Mouse (Mus musculus) midbrain, embryonic 14.5 days (tissue): ENCODE results near the gene R3hcc1l. TPM values are rescaled to one million over a fixed set of nuclear protein-coding genes. Genes with fewer than 3 reads are reported as not detected.

Experiments used
- ATAC-seq: fragments of 200-750 bp; cut with Nextera tagmentation; 2 replicates; pipeline ENCODE4 v1.8.0; 2017; ENCODE audit warnings: moderate number of reproducible peaks, moderate library complexity; ENCODE audit not compliant: low FRiP score, low TSS enrichment
- DNase-seq: peaks from one replicate; pipeline ENCODE4 v3.0.0-alpha.2; 2015
- H3K27ac ChIP-seq: fragments of 300-500 bp; sonication (generic); replicated peaks from 2 replicates; pipeline ENCODE4 v1.5.1; 2014; ENCODE audit warnings: mild to moderate bottlenecking, low read depth, low read length, moderate library complexity
- H3K27me3 ChIP-seq: fragments of 300-500 bp; sonication (generic); 2 replicates; pipeline ENCODE4 v1.6.1; 2014; ENCODE audit warnings: low read length, control low read depth, mixed read lengths; ENCODE audit not compliant: control insufficient read depth, insufficient read depth
- H3K36me3 ChIP-seq: fragments of 300-500 bp; sonication (generic); 2 replicates; pipeline ENCODE4 v1.6.1; 2014; ENCODE audit warnings: low read length, control low read depth; ENCODE audit not compliant: control insufficient read depth, insufficient read depth
- H3K4me1 ChIP-seq: fragments of 300-500 bp; sonication (generic); 2 replicates; pipeline ENCODE4 v1.6.1; 2014; ENCODE audit warnings: mild to moderate bottlenecking, antibody characterized with exemption, low read length, control low read depth; ENCODE audit not compliant: control insufficient read depth, insufficient read depth
- H3K4me2 ChIP-seq: fragments of 300-500 bp; sonication (generic); 2 replicates; pipeline ENCODE4 v1.6.1; 2014; ENCODE audit warnings: mild to moderate bottlenecking, low read length, moderate library complexity
- H3K4me3 ChIP-seq: fragments of 300-500 bp; sonication (generic); replicated peaks from 2 replicates; pipeline ENCODE4 v1.5.1; 2014; ENCODE audit warnings: low read depth, low read length
- H3K9ac ChIP-seq: fragments of 300-500 bp; sonication (generic); replicated peaks from 2 replicates; pipeline ENCODE4 v1.6.1; 2014; ENCODE audit warnings: mild to moderate bottlenecking, low read length, moderate library complexity
- H3K9me3 ChIP-seq: fragments of 300-500 bp; sonication (generic); 2 replicates; pipeline ENCODE4 v1.6.1; 2016; ENCODE audit warnings: low read length, control low read depth, mixed read lengths; ENCODE audit not compliant: control insufficient read depth
- WGBS: fragments of 180-500 bp; shearing (Covaris S2); extraction: QIAGEN DNeasy Blood & Tissue Kit; methylation state at CpG from one replicate; pipeline ENCODE4 v1.1.7; 2014; 5-methylcytosine and 5-hydroxymethylcytosine counted together
- polyA plus RNA-seq: library from polyadenylated mRNA; unstranded; fragments of >200 nt; fragmentation: Nextera tagmentation; extraction: Ambion mirVana; gene quantifications from 2 replicates; pipeline ENCODE4 v1.2.1, GENCODE M21; 2014

R3hcc1l gene
- polyA plus RNA-seq, 1 experiment from 2014 or later: 15.4 TPM

GRCm38 (mm10) chr19:42566283-42567019 is 47.9 kb downstream of the R3hcc1l start:
- H3K27ac ChIP-seq: no peak overlapping the region
- H3K27me3 ChIP-seq: no peaks in the 10 kb centered on the region
- no peak for ATAC-seq
- 94% methylated on average over 4 of the region's 4 CpGs for WGBS
- DNase-seq: no peak
- H3K9me3 ChIP-seq: no peaks in the 10 kb centered on the region
- H3K4me1 ChIP-seq: peaks cover 7% of the 10 kb centered on the region
- no peak overlapping the region for H3K9ac ChIP-seq
- H3K36me3 ChIP-seq: peaks cover 9% of the 10 kb centered on the region; the same call in 1 of the 2 replicates
- no peak overlapping the region for H3K4me2 ChIP-seq
- H3K4me3 ChIP-seq: no peak overlapping the region

GRCm38 (mm10) chr19:42567020-42567419 is 48.5 kb downstream of the R3hcc1l start:
- no peaks in the 10 kb centered on the region for H3K27me3 ChIP-seq
- no peak for ATAC-seq
- H3K36me3 ChIP-seq: peaks cover 9% of the 10 kb centered on the region; the same call in 1 of the 2 replicates
- no peak overlapping the region for H3K4me3 ChIP-seq
- no peak overlapping the region for H3K27ac ChIP-seq
- DNase-seq: no peak
- no peak overlapping the region for H3K4me2 ChIP-seq
- H3K9me3 ChIP-seq: no peaks in the 10 kb centered on the region
- no peak overlapping the region for H3K9ac ChIP-seq
- H3K4me1 ChIP-seq: peaks cover 7% of the 10 kb centered on the region

- Histone ChIP-seq H3K4me3 (no peak overlapping the region), H3K9ac (no peak overlapping the region), H3K9me3 (no peaks in the 10 kb centered on the region), H3K4me2 (no peak overlapping the region), H3K27ac (no peak overlapping the region), H3K36me3 (no peaks in the 10 kb centered on the region), H3K27me3 (no peaks in the 10 kb centered on the region), H3K4me1 (peaks cover 7% of the 10 kb centered on the region)
- DNase-seq (no peak), ATAC-seq (no peak)
- WGBS: 64% methylated on average over 2 of the region's 2 CpGs
These were observed 50.5 kb downstream of the R3hcc1l start for GRCm38 (mm10) chr19:42569076-42569475.

GRCm38 (mm10) chr19:42571291-42571690 is 52.7 kb downstream of the R3hcc1l start:
- no peaks in the 10 kb centered on the region for H3K36me3 ChIP-seq
- peaks cover 7% of the 10 kb centered on the region for H3K4me1 ChIP-seq
- no peak overlapping the region for H3K4me2 ChIP-seq
- peak; percentile 62 for DNase-seq
- no peak overlapping the region for H3K4me3 ChIP-seq
- WGBS: 35% methylated on average over 4 of the region's 4 CpGs
- no peak overlapping the region for H3K9ac ChIP-seq
- ATAC-seq: no peak
- H3K9me3 ChIP-seq: no peaks in the 10 kb centered on the region
- peak overlapping the region; percentile 42 for H3K27ac ChIP-seq
- no peaks in the 10 kb centered on the region for H3K27me3 ChIP-seq

GRCm38 (mm10) chr19:42575317-42575716 is 56.8 kb downstream of the R3hcc1l start:
- 95% methylated on average over 2 of the region's 2 CpGs for WGBS
- no peaks in the 10 kb centered on the region for H3K9me3 ChIP-seq
- no peaks in the 10 kb centered on the region for H3K36me3 ChIP-seq
- DNase-seq: no peak
- no peak for ATAC-seq
- H3K27ac ChIP-seq: no peak overlapping the region
- H3K4me1 ChIP-seq: peaks cover 7% of the 10 kb centered on the region
- H3K27me3 ChIP-seq: no peaks in the 10 kb centered on the region
- no peak overlapping the region for H3K4me2 ChIP-seq
- no peak overlapping the region for H3K4me3 ChIP-seq
- no peak overlapping the region for H3K9ac ChIP-seq

- ATAC-seq (no peak), DNase-seq (no peak)
- WGBS: 88% methylated on average over 1 of the region's 1 CpGs
- H3K36me3 ChIP-seq: no peaks in the 10 kb centered on the region
- no peak overlapping the region for H3K4me3 ChIP-seq
- no peaks in the 10 kb centered on the region for H3K4me1 ChIP-seq
- no peaks in the 10 kb centered on the region for H3K27me3 ChIP-seq
- no peak overlapping the region for H3K9ac ChIP-seq
- no peak overlapping the region for H3K27ac ChIP-seq
- H3K4me2 ChIP-seq: no peak overlapping the region
- no peaks in the 10 kb centered on the region for H3K9me3 ChIP-seq
These were observed 58.3 kb downstream of the R3hcc1l start for GRCm38 (mm10) chr19:42576856-42577255.

- Histone ChIP-seq H3K27ac (no peak overlapping the region), H3K4me2 (no peak overlapping the region), H3K9ac (no peak overlapping the region), H3K4me3 (no peak overlapping the region), H3K36me3 (no peaks in the 10 kb centered on the region), H3K9me3 (no peaks in the 10 kb centered on the region), H3K4me1 (no peaks in the 10 kb centered on the region), H3K27me3 (no peaks in the 10 kb centered on the region)
- ATAC-seq: no peak
- WGBS: 83% methylated on average over 4 of the region's 4 CpGs
- no peak for DNase-seq
These were observed 60.1 kb downstream of the R3hcc1l start for GRCm38 (mm10) chr19:42578631-42579030.

GRCm38 (mm10) chr19:42580701-42581100 is 62.1 kb downstream of the R3hcc1l start:
- H3K27me3 ChIP-seq: no peaks in the 10 kb centered on the region
- 0 out of 2 replicates have a peak, but pooled peaks cover 3% of the 10 kb centered on the region for H3K36me3 ChIP-seq
- no peak overlapping the region for H3K9ac ChIP-seq
- DNase-seq: no peak
- no peak overlapping the region for H3K4me2 ChIP-seq
- H3K4me3 ChIP-seq: no peak overlapping the region
- WGBS: 56% methylated on average over 4 of the region's 4 CpGs
- H3K9me3 ChIP-seq: no peaks in the 10 kb centered on the region
- H3K27ac ChIP-seq: no peak overlapping the region
- H3K4me1 ChIP-seq: no peaks in the 10 kb centered on the region
- ATAC-seq: no peak

GRCm38 (mm10) chr19:42582811-42583370 is 64.3 kb downstream of the R3hcc1l start:
- ATAC-seq (no peak), DNase-seq (no peak)
- Histone ChIP-seq H3K27me3 (no peaks in the 10 kb centered on the region), H3K36me3 (0 out of 2 replicates have a peak, but pooled peaks cover 3% of the 10 kb centered on the region), H3K4me2 (no peak overlapping the region), H3K9me3 (no peaks in the 10 kb centered on the region), H3K9ac (no peak overlapping the region), H3K4me1 (no peaks in the 10 kb centered on the region), H3K27ac (no peak overlapping the region), H3K4me3 (no peak overlapping the region)
- WGBS: 94% methylated on average over 13 of the region's 13 CpGs
